ENCODE assay signal across 8 mouse cellular contexts in genomic region chr9:106454888-106455681, GRCm38 (mm10). TPM values are rescaled to one million over a fixed set of nuclear protein-coding genes. Genes with fewer than 3 reads are reported as not detected.
DNase-seq lines count a peak whose midpoint lies in the region; ATAC-seq and TF ChIP-seq lines count a peak whose summit lies in the region.
"Had no signal": no experiment of that assay in that cellular context is flagged by ENCODE, and none has a peak within 500 bp of the region (broad histone marks: within the 10 kb centered on the region; RNA-seq: fewer than 3 reads in every experiment).

No protein-coding gene starts in this region.

- H3K4me3 ChIP-seq in lung, embryonic 16.5 days (ENCODE audit: low read length) = peak overlapping the region; percentile 70
- H3K4me3 ChIP-seq in embryonic facial prominence, embryonic 11.5 days (ENCODE audit: low read depth, low read length) = peak overlapping the region; percentile 84
- H3K4me3 ChIP-seq in hindbrain, embryonic 14.5 days (replicated peaks; ENCODE audit: low read length) = peak overlapping the region; percentile 60
- peak overlapping the region; percentile 65 for H3K4me3 ChIP-seq in midbrain, postnatal 0 days (ENCODE audit: low read depth, low read length)

- H3K4me1 ChIP-seq in lung, embryonic 16.5 days (replicated peaks; ENCODE audit: control insufficient read depth, insufficient read depth, low read length) = peaks cover 46% of the 10 kb centered on the region
- H3K4me1 ChIP-seq in embryonic facial prominence, embryonic 11.5 days (ENCODE audit: control insufficient read depth, insufficient read depth, low read length) = peaks cover 30% of the 10 kb centered on the region
- H3K4me1 ChIP-seq in hindbrain, embryonic 14.5 days (replicated peaks; ENCODE audit: control insufficient read depth, insufficient read depth, low read length) = peaks cover 40% of the 10 kb centered on the region
- peaks cover 37% of the 10 kb centered on the region for H3K4me1 ChIP-seq in midbrain, postnatal 0 days (ENCODE audit: insufficient read depth, low read length)

- H3K9ac ChIP-seq in lung, embryonic 16.5 days (ENCODE audit: low read length) = peak overlapping the region; percentile 82
- peak overlapping the region; percentile 83 for H3K9ac ChIP-seq in embryonic facial prominence, embryonic 11.5 days (replicated peaks; ENCODE audit: low read length)
- peak overlapping the region; percentile 91 for H3K9ac ChIP-seq in hindbrain, embryonic 14.5 days
- H3K9ac ChIP-seq in midbrain, postnatal 0 days (replicated peaks; ENCODE audit: low read length, poor library complexity, severe bottlenecking) = peak overlapping the region; percentile 96

- no peak for DNase-seq in lung, postnatal 14 days
- DNase-seq in embryonic facial prominence, embryonic 11.5 days (ENCODE audit: low spot score) = peak; percentile 77
- DNase-seq in hindbrain, embryonic 14.5 days (ENCODE audit: low spot score) = peak; percentile 46
- peak; percentile 72 for DNase-seq in midbrain, postnatal 0 days (ENCODE audit: low spot score)
- DNase-seq in urinary bladder, postnatal 14 days (ENCODE audit: low spot score) = no peak

- no peaks in the 10 kb centered on the region for H3K27me3 ChIP-seq in lung, embryonic 16.5 days (ENCODE audit: control insufficient read depth, insufficient read depth, low read depth, low read length)
- H3K27me3 ChIP-seq in embryonic facial prominence, embryonic 11.5 days (ENCODE audit: control insufficient read depth, insufficient read depth, low read length) = no peaks in the 10 kb centered on the region
- no peaks in the 10 kb centered on the region for H3K27me3 ChIP-seq in hindbrain, embryonic 14.5 days (ENCODE audit: control insufficient read depth, insufficient read depth, low read length)
- no peaks in the 10 kb centered on the region for H3K27me3 ChIP-seq in midbrain, postnatal 0 days (ENCODE audit: insufficient read depth, low read length)

- ATAC-seq in lung, embryonic 16.5 days (ENCODE audit: low read depth) = no peak
- ATAC-seq in embryonic facial prominence, embryonic 11.5 days (replicated peaks; ENCODE audit: insufficient number of reproducible peaks, low FRiP score, low TSS enrichment, low read depth) = no peak; the same call in 1 of the 2 replicates
- ATAC-seq in hindbrain, embryonic 14.5 days (ENCODE audit: low FRiP score) = peak; percentile 33; the same call in 1 of the 2 replicates
- peak; percentile 33; the same call in 1 of the 2 replicates for ATAC-seq in midbrain, postnatal 0 days (ENCODE audit: low FRiP score)
- no peak for ATAC-seq in CD4-positive, CD25-positive, alpha-beta regulatory T cell, adult 4 months

- H3K36me3 ChIP-seq in lung, embryonic 16.5 days (ENCODE audit: control insufficient read depth, insufficient read depth, low read length) = no peaks in the 10 kb centered on the region
- H3K36me3 ChIP-seq in embryonic facial prominence, embryonic 11.5 days (replicated peaks; ENCODE audit: control insufficient read depth, insufficient read depth, low read depth, low read length) = no peaks in the 10 kb centered on the region
- H3K36me3 ChIP-seq in hindbrain, embryonic 14.5 days (replicated peaks; ENCODE audit: control insufficient read depth, insufficient read depth) = peaks cover 2% of the 10 kb centered on the region; the same call in 1 of the 2 replicates
- H3K36me3 ChIP-seq in midbrain, postnatal 0 days (ENCODE audit: insufficient read depth, low read length) = peaks cover 8% of the 10 kb centered on the region; the same call in 1 of the 2 replicates

- no peaks in the 10 kb centered on the region for H3K9me3 ChIP-seq in lung, embryonic 16.5 days (ENCODE audit: control insufficient read depth, low read length)
- no peaks in the 10 kb centered on the region for H3K9me3 ChIP-seq in embryonic facial prominence, embryonic 11.5 days (replicated peaks; ENCODE audit: control insufficient read depth, low read length)
- no peaks in the 10 kb centered on the region for H3K9me3 ChIP-seq in hindbrain, embryonic 14.5 days (ENCODE audit: control insufficient read depth, low read length)
- H3K9me3 ChIP-seq in midbrain, postnatal 0 days (ENCODE audit: low read length) = no peaks in the 10 kb centered on the region

- WGBS in lung, embryonic 16.5 days = 4% methylated on average over 17 of the region's 17 CpGs
- WGBS in embryonic facial prominence, embryonic 11.5 days = under 1% methylated on average over 17 of the region's 17 CpGs
- WGBS in hindbrain, embryonic 14.5 days = 0% methylated on average over 17 of the region's 17 CpGs
- WGBS in midbrain, postnatal 0 days = 6% methylated on average over 17 of the region's 17 CpGs

- TF ChIP-seq CTCF in midbrain, postnatal 0 days (IDR thresholded peaks at IDR 0.05) = no peak

- peak overlapping the region; percentile 88 for H3K4me2 ChIP-seq in lung, embryonic 16.5 days (ENCODE audit: low read depth, low read length)
- H3K4me2 ChIP-seq in embryonic facial prominence, embryonic 11.5 days (ENCODE audit: low read depth, low read length) = peak overlapping the region; percentile 96
- H3K4me2 ChIP-seq in hindbrain, embryonic 14.5 days (replicated peaks) = peak overlapping the region; percentile 96
- peak overlapping the region; percentile 85 for H3K4me2 ChIP-seq in midbrain, postnatal 0 days (ENCODE audit: low read depth, low read length, poor library complexity, severe bottlenecking)

- peak overlapping the region; percentile 70 for H3K27ac ChIP-seq in lung, embryonic 16.5 days (ENCODE audit: low read length)
- H3K27ac ChIP-seq in embryonic facial prominence, embryonic 11.5 days (replicated peaks; ENCODE audit: low read depth, low read length) = peak overlapping the region; percentile 93
- peak overlapping the region; percentile 81 for H3K27ac ChIP-seq in hindbrain, embryonic 14.5 days
- peak overlapping the region; percentile 89 for H3K27ac ChIP-seq in midbrain, postnatal 0 days (ENCODE audit: low read depth, low read length)

RNA-seq across cellular contexts. Expression of gene Pcbp4, which starts 2.0 kb away (rescaled TPM):
- 58.6 and 60.7 TPM in 2 replicates for polyA plus RNA-seq in lung, embryonic 16.5 days (2015; fragmentation: Nextera tagmentation; extraction: Ambion mirVana)
- 165 and 189 TPM in 2 replicates for polyA plus RNA-seq in embryonic facial prominence, embryonic 11.5 days (2014; fragmentation: Nextera tagmentation; extraction: Ambion mirVana)
- polyA plus RNA-seq in hindbrain, embryonic 14.5 days (2014; fragmentation: Nextera tagmentation; extraction: Ambion mirVana) = 183 and 186 TPM in 2 replicates
- 543 and 647 TPM in 2 replicates for total RNA-seq in midbrain, postnatal 0 days (2014; rRNA removed)
- 242 and 248 TPM in 2 replicates for polyA plus RNA-seq in midbrain, postnatal 0 days (2015; fragmentation: Nextera tagmentation; extraction: Ambion mirVana)
- polyA plus RNA-seq in CD4-positive, CD25-positive, alpha-beta regulatory T cell, adult 4 months (2017; shearing (Covaris generic)) = 1 to 10 TPM; 2.9 to 3.1 TPM

RNA-seq across cellular contexts. Expression of gene Abhd14a, which starts 7.6 kb away (rescaled TPM):
- 52.8 and 56.0 TPM in 2 replicates for polyA plus RNA-seq in lung, embryonic 16.5 days (2015; fragmentation: Nextera tagmentation; extraction: Ambion mirVana)
- 41.9 and 43.5 TPM in 2 replicates for polyA plus RNA-seq in embryonic facial prominence, embryonic 11.5 days (2014; fragmentation: Nextera tagmentation; extraction: Ambion mirVana)
- polyA plus RNA-seq in hindbrain, embryonic 14.5 days (2014; fragmentation: Nextera tagmentation; extraction: Ambion mirVana) = 57.7 and 69.8 TPM in 2 replicates
- total RNA-seq in midbrain, postnatal 0 days (2014; rRNA removed) = 69.8 and 73.8 TPM in 2 replicates
- 72.3 and 74.5 TPM in 2 replicates for polyA plus RNA-seq in midbrain, postnatal 0 days (2015; fragmentation: Nextera tagmentation; extraction: Ambion mirVana)
- polyA plus RNA-seq in CD4-positive, CD25-positive, alpha-beta regulatory T cell, adult 4 months (2017; shearing (Covaris generic)) = 10 to 100 TPM; 10.5 to 24.2 TPM

RNA-seq across cellular contexts. Expression of gene Abhd14b, which starts 7.8 kb away (rescaled TPM):
- 18.0 and 21.8 TPM in 2 replicates for polyA plus RNA-seq in lung, embryonic 16.5 days (2015; fragmentation: Nextera tagmentation; extraction: Ambion mirVana)
- 4.9 and 8.8 TPM in 2 replicates for polyA plus RNA-seq in embryonic facial prominence, embryonic 11.5 days (2014; fragmentation: Nextera tagmentation; extraction: Ambion mirVana)
- polyA plus RNA-seq in hindbrain, embryonic 14.5 days (2014; fragmentation: Nextera tagmentation; extraction: Ambion mirVana) = 7.9 and 8.2 TPM in 2 replicates
- 16.2 and 18.4 TPM in 2 replicates for total RNA-seq in midbrain, postnatal 0 days (2014; rRNA removed)
- 12.6 and 13.8 TPM in 2 replicates for polyA plus RNA-seq in midbrain, postnatal 0 days (2015; fragmentation: Nextera tagmentation; extraction: Ambion mirVana)
- 10 to 100 TPM; 19.4 to 21.2 TPM for polyA plus RNA-seq in CD4-positive, CD25-positive, alpha-beta regulatory T cell, adult 4 months (2017; shearing (Covaris generic))
- polyA plus RNA-seq: erythroblast, embryonic 14.5 days had no signal

RNA-seq across cellular contexts. Expression of gene Gpr62, which starts 10.7 kb away (rescaled TPM):
- 0.18 TPM in 2 replicates for polyA plus RNA-seq in lung, embryonic 16.5 days (2015; fragmentation: Nextera tagmentation; extraction: Ambion mirVana)
- 0.10 and 0.31 TPM in 2 replicates for polyA plus RNA-seq in embryonic facial prominence, embryonic 11.5 days (2014; fragmentation: Nextera tagmentation; extraction: Ambion mirVana)
- 0.87 and 1.0 TPM in 2 replicates for polyA plus RNA-seq in hindbrain, embryonic 14.5 days (2014; fragmentation: Nextera tagmentation; extraction: Ambion mirVana)
- total RNA-seq in midbrain, postnatal 0 days (2014; rRNA removed) = 1.8 and 2.2 TPM in 2 replicates
- polyA plus RNA-seq in midbrain, postnatal 0 days (2015; fragmentation: Nextera tagmentation; extraction: Ambion mirVana) = 2.9 and 3.1 TPM in 2 replicates
- polyA plus RNA-seq in CD4-positive, CD25-positive, alpha-beta regulatory T cell, adult 4 months (2017; shearing (Covaris generic)) = not detected
- polyA plus RNA-seq: erythroblast, embryonic 14.5 days had no signal

RNA-seq across cellular contexts. Expression of gene Acy1, which starts 17.0 kb away (rescaled TPM):
- polyA plus RNA-seq in lung, embryonic 16.5 days (2015; fragmentation: Nextera tagmentation; extraction: Ambion mirVana) = 25.0 and 29.7 TPM in 2 replicates
- polyA plus RNA-seq in embryonic facial prominence, embryonic 11.5 days (2014; fragmentation: Nextera tagmentation; extraction: Ambion mirVana) = 36.9 and 41.2 TPM in 2 replicates
- polyA plus RNA-seq in hindbrain, embryonic 14.5 days (2014; fragmentation: Nextera tagmentation; extraction: Ambion mirVana) = 22.4 and 23.5 TPM in 2 replicates
- total RNA-seq in midbrain, postnatal 0 days (2014; rRNA removed) = 11.4 and 22.6 TPM in 2 replicates
- polyA plus RNA-seq in midbrain, postnatal 0 days (2015; fragmentation: Nextera tagmentation; extraction: Ambion mirVana) = 13.3 and 17.0 TPM in 2 replicates
- 10 to 100 TPM; 11.6 to 12.2 TPM for polyA plus RNA-seq in CD4-positive, CD25-positive, alpha-beta regulatory T cell, adult 4 months (2017; shearing (Covaris generic))

Comparison
In these comparisons a context has a peak if more than half of its experiments do, and no peak if none do; other contexts are left out.
1. ATAC-seq: peak in hindbrain, embryonic 14.5 days (single experiment) and midbrain, postnatal 0 days (single experiment); none in lung, embryonic 16.5 days (single experiment), embryonic facial prominence, embryonic 11.5 days (single experiment) and CD4-positive, CD25-positive, alpha-beta regulatory T cell, adult 4 months (single experiment).
2. DNase-seq: peak in embryonic facial prominence, embryonic 11.5 days (single experiment), hindbrain, embryonic 14.5 days (single experiment) and midbrain, postnatal 0 days (single experiment); none in lung, postnatal 14 days (single experiment) and urinary bladder, postnatal 14 days (single experiment).
3. RNA of gene Pcbp4, which starts 2.0 kb away (polyA plus RNA-seq): 242 to 248 TPM in midbrain, postnatal 0 days, 183 to 186 TPM in hindbrain, embryonic 14.5 days, 165 to 189 TPM in embryonic facial prominence, embryonic 11.5 days and 58.6 to 60.7 TPM in lung, embryonic 16.5 days; 2.9 to 3.1 TPM in CD4-positive, CD25-positive, alpha-beta regulatory T cell, adult 4 months; every median in the first group is over 10 times any median in the second.
4. Peak in every context shown above with its lines, with median percentiles within 50 percentile points of each other: H3K27ac ChIP-seq, H3K4me2 ChIP-seq, H3K4me3 ChIP-seq and H3K9ac ChIP-seq.